ENCODE assay signal across 13 mouse cellular contexts in genomic region chr7:68160094-68160791, GRCm38 (mm10).
DNase-seq lines count a peak whose midpoint lies in the region; ATAC-seq lines count a peak whose summit lies in the region.
"Had no signal": no experiment of that assay in that cellular context is flagged by ENCODE, and none has a peak within 500 bp of the region (broad histone marks: within the 10 kb centered on the region; RNA-seq: fewer than 3 reads in every experiment).

No protein-coding gene starts in this region.

- peaks cover 54% of the 10 kb centered on the region for H3K4me1 ChIP-seq in heart, embryonic 12.5 days (replicated peaks)
- H3K4me1 ChIP-seq in lung, embryonic 16.5 days (replicated peaks; ENCODE audit: control insufficient read depth, insufficient read depth, low read length), result peaks cover 15% of the 10 kb centered on the region
- peaks cover 24% of the 10 kb centered on the region; the same call in 1 of the 2 replicates for H3K4me1 ChIP-seq in embryonic facial prominence, embryonic 14.5 days (ENCODE audit: control insufficient read depth, insufficient read depth, low read length)
- H3K4me1 ChIP-seq in neural tube, embryonic 15.5 days, result peaks cover 34% of the 10 kb centered on the region

- no peak for DNase-seq in heart, adult 8-10 months (ENCODE audit: low spot score)
- DNase-seq in lung, postnatal 4 days, result no peak
- peak; percentile 49 for DNase-seq in embryonic facial prominence, embryonic 14.5 days (ENCODE audit: low spot score)
- no peak for DNase-seq in left cerebral cortex, adult 11 months (ENCODE audit: low spot score)
- no peak for DNase-seq in adrenal gland, adult 18-20 months (ENCODE audit: low spot score in 2 of 2)
- DNase-seq: heart, adult 2 months; kidney, adult 2 months had no signal

- no peak overlapping the region for H3K9ac ChIP-seq in heart, embryonic 12.5 days
- no peak overlapping the region for H3K9ac ChIP-seq in lung, embryonic 16.5 days (ENCODE audit: low read length)
- no peak overlapping the region for H3K9ac ChIP-seq in embryonic facial prominence, embryonic 14.5 days (ENCODE audit: low read depth, low read length)
- H3K9ac ChIP-seq in neural tube, embryonic 15.5 days (replicated peaks), result no peak overlapping the region; the same call in 1 of the 2 replicates
- H3K9ac ChIP-seq: forebrain, embryonic 13.5 days; liver, embryonic 12.5 days; midbrain, embryonic 12.5 days had no signal

- H3K9me3 ChIP-seq in heart, embryonic 12.5 days (replicated peaks), result no peaks in the 10 kb centered on the region
- no peaks in the 10 kb centered on the region for H3K9me3 ChIP-seq in lung, embryonic 16.5 days (ENCODE audit: control insufficient read depth, low read length)
- no peaks in the 10 kb centered on the region for H3K9me3 ChIP-seq in embryonic facial prominence, embryonic 14.5 days (ENCODE audit: control insufficient read depth, low read length)
- H3K9me3 ChIP-seq in neural tube, embryonic 15.5 days (replicated peaks), result no peaks in the 10 kb centered on the region
- H3K9me3 ChIP-seq: forebrain, embryonic 13.5 days; liver, embryonic 12.5 days; midbrain, embryonic 12.5 days had no signal

- H3K27ac ChIP-seq in heart, embryonic 12.5 days (ENCODE audit: poor library complexity, severe bottlenecking), result peak overlapping the region; percentile 26; the same call in 1 of the 2 replicates
- peak overlapping the region; percentile 40; the same call in 1 of the 2 replicates for H3K27ac ChIP-seq in lung, embryonic 16.5 days (ENCODE audit: low read length)
- H3K27ac ChIP-seq in embryonic facial prominence, embryonic 14.5 days (replicated peaks; ENCODE audit: low read depth, low read length), result no peak overlapping the region; the same call in 1 of the 2 replicates
- peak overlapping the region; percentile 41 for H3K27ac ChIP-seq in neural tube, embryonic 15.5 days (replicated peaks)
- H3K27ac ChIP-seq: forebrain, embryonic 13.5 days; heart, adult 2 months; liver, embryonic 12.5 days; midbrain, embryonic 12.5 days had no signal

- no peak overlapping the region for H3K4me3 ChIP-seq in heart, embryonic 12.5 days
- no peak overlapping the region for H3K4me3 ChIP-seq in lung, embryonic 16.5 days (ENCODE audit: low read length)
- no peak overlapping the region for H3K4me3 ChIP-seq in embryonic facial prominence, embryonic 14.5 days (ENCODE audit: low read depth, low read length)
- H3K4me3 ChIP-seq in neural tube, embryonic 15.5 days (replicated peaks), result no peak overlapping the region
- H3K4me3 ChIP-seq: forebrain, embryonic 13.5 days; heart, adult 2 months; liver, embryonic 12.5 days; midbrain, embryonic 12.5 days had no signal

- WGBS in heart, embryonic 12.5 days, result 65% methylated on average over 13 of the region's 13 CpGs
- 39% methylated on average over 13 of the region's 13 CpGs for WGBS in lung, embryonic 16.5 days
- 42% methylated on average over 13 of the region's 13 CpGs for WGBS in embryonic facial prominence, embryonic 14.5 days
- 24% methylated on average over 13 of the region's 13 CpGs for WGBS in neural tube, embryonic 15.5 days

- no peak for ATAC-seq in heart, embryonic 12.5 days (ENCODE audit: insufficient number of reproducible peaks, low FRiP score)
- 0 out of 2 replicates have a peak, but pooled peaks have one; percentile 48 for ATAC-seq in lung, embryonic 16.5 days (ENCODE audit: low read depth)
- ATAC-seq in embryonic facial prominence, embryonic 14.5 days (ENCODE audit: low read depth), result peak; percentile 56; the same call in 1 of the 2 replicates
- ATAC-seq in neural tube, embryonic 15.5 days (ENCODE audit: low FRiP score), result no peak; the same call in 1 of the 2 replicates
- ATAC-seq: forebrain, embryonic 13.5 days; liver, embryonic 12.5 days had no signal

- no peak overlapping the region for H3K4me2 ChIP-seq in heart, embryonic 12.5 days
- H3K4me2 ChIP-seq in lung, embryonic 16.5 days (ENCODE audit: low read depth, low read length), result no peak overlapping the region
- H3K4me2 ChIP-seq in embryonic facial prominence, embryonic 14.5 days (ENCODE audit: low read depth, low read length), result no peak overlapping the region
- H3K4me2 ChIP-seq in neural tube, embryonic 15.5 days, result peak overlapping the region; percentile 11; the same call in 1 of the 2 replicates
- H3K4me2 ChIP-seq: forebrain, embryonic 13.5 days; liver, embryonic 12.5 days; midbrain, embryonic 12.5 days had no signal

- H3K36me3 ChIP-seq in heart, embryonic 12.5 days, result peaks cover 10% of the 10 kb centered on the region
- no peaks in the 10 kb centered on the region for H3K36me3 ChIP-seq in lung, embryonic 16.5 days (ENCODE audit: control insufficient read depth, insufficient read depth, low read length)
- peaks cover 6% of the 10 kb centered on the region; the same call in 1 of the 2 replicates for H3K36me3 ChIP-seq in embryonic facial prominence, embryonic 14.5 days (ENCODE audit: control insufficient read depth, insufficient read depth, low read length)
- 0 out of 2 replicates have a peak, but pooled peaks cover 1% of the 10 kb centered on the region for H3K36me3 ChIP-seq in neural tube, embryonic 15.5 days

- H3K27me3 ChIP-seq in heart, embryonic 12.5 days (replicated peaks), result no peaks in the 10 kb centered on the region
- H3K27me3 ChIP-seq in lung, embryonic 16.5 days (ENCODE audit: control insufficient read depth, insufficient read depth, low read depth, low read length), result no peaks in the 10 kb centered on the region
- no peaks in the 10 kb centered on the region for H3K27me3 ChIP-seq in embryonic facial prominence, embryonic 14.5 days (replicated peaks; ENCODE audit: control insufficient read depth, insufficient read depth, low read length)
- H3K27me3 ChIP-seq in neural tube, embryonic 15.5 days (replicated peaks), result no peaks in the 10 kb centered on the region
- H3K27me3 ChIP-seq: forebrain, embryonic 13.5 days; liver, embryonic 12.5 days; midbrain, embryonic 12.5 days had no signal

Comparison
In these comparisons a context has a peak if more than half of its experiments do, and no peak if none do; other contexts are left out.
1. ATAC-seq: peak in lung, embryonic 16.5 days (single experiment) and embryonic facial prominence, embryonic 14.5 days (single experiment); none in heart, embryonic 12.5 days (single experiment) and neural tube, embryonic 15.5 days (single experiment).